Mouse (Mus musculus): ENCODE measurements around the gene 4933424G06Rik. TPM values are rescaled to one million over a fixed set of nuclear protein-coding genes. Genes with fewer than 3 reads are reported as not detected.
A peak's percentile ranks its signal among the peaks of the same experiment; 100 is the strongest.

4933424G06Rik gene
- polyA plus RNA-seq, 1 experiment from 2014 or later, result 0.10 TPM

DNA sequence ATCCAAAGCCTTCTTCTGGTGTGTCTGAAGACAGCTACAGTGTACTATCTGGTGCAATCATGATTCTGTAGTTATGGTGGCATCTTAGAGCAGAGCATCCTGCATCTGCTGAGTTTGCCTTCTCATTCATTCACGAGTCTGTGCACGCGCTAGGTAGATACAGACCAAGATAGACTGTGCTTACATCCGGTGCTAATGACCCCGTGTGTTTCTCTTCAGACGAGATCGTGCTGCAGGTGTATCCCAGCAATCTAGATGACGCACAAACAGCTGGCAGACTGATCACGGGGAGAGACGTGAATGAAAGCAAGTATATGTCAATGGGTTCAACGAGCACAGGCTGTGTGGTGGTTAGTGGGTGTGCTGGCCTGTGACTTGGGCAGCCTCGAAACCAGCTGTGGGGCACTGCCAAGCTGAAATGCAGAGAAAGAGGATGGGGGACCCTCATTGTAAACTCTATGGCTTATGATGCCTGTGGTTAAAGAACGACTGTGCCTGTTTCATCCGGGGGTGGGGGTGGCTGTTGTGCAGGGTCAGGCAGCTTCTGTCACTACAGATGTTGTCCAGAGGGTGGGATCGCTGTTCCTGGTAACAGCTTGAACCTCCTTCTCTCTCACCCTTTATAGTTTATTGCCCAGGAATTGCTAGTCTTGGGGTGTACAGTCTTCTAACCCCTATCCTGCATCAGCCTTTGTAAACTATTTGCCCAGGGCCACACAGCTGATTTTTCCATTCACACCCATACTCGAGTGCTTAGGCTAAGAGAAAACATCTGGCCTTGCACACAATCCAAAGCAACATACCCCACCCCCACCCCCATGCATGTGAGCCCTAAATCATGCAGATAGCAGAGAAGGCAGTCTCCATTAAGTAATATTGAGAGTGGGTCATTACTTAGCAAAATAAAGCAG, 13.5 kb downstream of the 4933424G06Rik start:
- 84% methylated on average over 16 of the region's 16 CpGs for WGBS
- no peak overlapping the region for H3K4me3 ChIP-seq
- H3K4me1 ChIP-seq, result no peaks in the 10 kb centered on the region
- no peaks in the 10 kb centered on the region for H3K27me3 ChIP-seq (ENCODE audit: low read depth, poor library complexity, severe bottlenecking)
- H3K9me3 ChIP-seq (replicated peaks), result no peaks in the 10 kb centered on the region
- DNase-seq (ENCODE audit: low spot score), result no peak
- no peaks in the 10 kb centered on the region for H3K36me3 ChIP-seq
- H3K27ac ChIP-seq (replicated peaks), result no peak overlapping the region

- Histone ChIP-seq H3K4me3 (no peak overlapping the region), H3K4me1 (no peaks in the 10 kb centered on the region), H3K9me3 (replicated peaks) (no peaks in the 10 kb centered on the region), H3K27me3 (ENCODE audit: low read depth, poor library complexity, severe bottlenecking) (no peaks in the 10 kb centered on the region), H3K36me3 (no peaks in the 10 kb centered on the region), H3K27ac (replicated peaks) (no peak overlapping the region)
- whole genome bisulfite sequencing, result 91% methylated on average over 4 of the region's 4 CpGs
- DNase-seq (ENCODE audit: low spot score), result no peak
These were observed 14.1 kb downstream of the 4933424G06Rik start for GRCm38 (mm10) chr1:36724057-36724431.

GRCm38 (mm10) chr1:36737300-36737699, 27.4 kb downstream of the 4933424G06Rik start:
- peak; percentile 73 for DNase-seq (ENCODE audit: low spot score)
- 0 out of 2 replicates have a peak, but pooled peaks cover 10% of the 10 kb centered on the region for H3K27me3 ChIP-seq (ENCODE audit: low read depth, poor library complexity, severe bottlenecking)
- H3K9me3 ChIP-seq (replicated peaks), result no peaks in the 10 kb centered on the region
- no peak overlapping the region for H3K27ac ChIP-seq (replicated peaks)
- 18% methylated on average over 4 of the region's 4 CpGs for WGBS
- no peak overlapping the region for H3K4me3 ChIP-seq
- H3K4me1 ChIP-seq, result no peaks in the 10 kb centered on the region
- H3K36me3 ChIP-seq, result no peaks in the 10 kb centered on the region

- H3K27me3 ChIP-seq (ENCODE audit: low read depth, poor library complexity, severe bottlenecking), result 0 out of 2 replicates have a peak, but pooled peaks cover 15% of the 10 kb centered on the region
- 82% methylated on average over 5 of the region's 5 CpGs for WGBS
- no peaks in the 10 kb centered on the region for H3K9me3 ChIP-seq (replicated peaks)
- DNase-seq (ENCODE audit: low spot score), result no peak
- no peak overlapping the region for H3K27ac ChIP-seq (replicated peaks)
- H3K4me1 ChIP-seq, result peaks cover 4% of the 10 kb centered on the region
- no peak overlapping the region for H3K4me3 ChIP-seq
- H3K36me3 ChIP-seq, result no peaks in the 10 kb centered on the region
These were observed 29.3 kb downstream of the 4933424G06Rik start for GRCm38 (mm10) chr1:36739231-36739630.

- Histone ChIP-seq H3K4me3 (no peak overlapping the region), H3K36me3 (no peaks in the 10 kb centered on the region), H3K27me3 (ENCODE audit: low read depth, poor library complexity, severe bottlenecking) (0 out of 2 replicates have a peak, but pooled peaks cover 15% of the 10 kb centered on the region), H3K4me1 (peaks cover 20% of the 10 kb centered on the region), H3K9me3 (replicated peaks) (no peaks in the 10 kb centered on the region), H3K27ac (replicated peaks) (no peak overlapping the region)
- no peak for DNase-seq (ENCODE audit: low spot score)
- 83% methylated on average over 9 of the region's 9 CpGs for WGBS
These were observed 33.1 kb downstream of the 4933424G06Rik start for GRCm38 (mm10) chr1:36743046-36743445.

- Histone ChIP-seq H3K27ac (replicated peaks) (no peak overlapping the region), H3K36me3 (no peaks in the 10 kb centered on the region), H3K9me3 (replicated peaks) (no peaks in the 10 kb centered on the region), H3K27me3 (ENCODE audit: low read depth, poor library complexity, severe bottlenecking) (0 out of 2 replicates have a peak, but pooled peaks cover 15% of the 10 kb centered on the region), H3K4me3 (peak overlapping the region; percentile 41), H3K4me1 (peaks cover 20% of the 10 kb centered on the region)
- WGBS, result 37% methylated on average over 17 of the region's 17 CpGs
- peak; percentile 71 for DNase-seq (ENCODE audit: low spot score)
These were observed 34.5 kb downstream of the 4933424G06Rik start for GRCm38 (mm10) chr1:36744268-36744944.

GRCm38 (mm10) chr1:36745661-36746060, 35.7 kb downstream of the 4933424G06Rik start:
- DNase-seq (ENCODE audit: low spot score), result no peak
- Histone ChIP-seq H3K36me3 (no peaks in the 10 kb centered on the region), H3K4me1 (peaks cover 20% of the 10 kb centered on the region), H3K9me3 (replicated peaks) (no peaks in the 10 kb centered on the region), H3K27ac (replicated peaks) (no peak overlapping the region), H3K4me3 (no peak overlapping the region), H3K27me3 (ENCODE audit: low read depth, poor library complexity, severe bottlenecking) (0 out of 2 replicates have a peak, but pooled peaks cover 13% of the 10 kb centered on the region)
- WGBS, result 32% methylated on average over 4 of the region's 4 CpGs

DNA sequence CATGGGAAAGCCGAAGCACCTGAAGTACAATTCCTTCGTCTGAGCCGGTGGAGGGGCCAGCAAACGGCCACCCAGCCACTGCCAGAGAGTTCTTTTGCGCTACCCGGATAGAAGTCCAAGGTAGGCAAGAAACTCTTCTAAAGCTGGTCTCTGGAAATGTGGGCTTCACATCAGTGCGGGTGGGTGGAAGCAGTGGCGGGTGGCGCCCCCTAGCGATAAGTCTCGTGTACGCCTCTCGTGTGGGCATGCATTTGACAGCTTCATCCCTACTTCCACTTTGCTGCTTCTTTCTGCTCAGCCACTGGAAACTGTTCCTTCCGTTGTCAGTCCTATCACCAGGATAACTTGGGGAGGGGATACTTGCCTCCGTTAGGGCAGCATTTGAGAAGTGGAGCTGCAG, 36.5 kb downstream of the 4933424G06Rik start:
- peaks cover 20% of the 10 kb centered on the region for H3K4me1 ChIP-seq
- 0 out of 2 replicates have a peak, but pooled peaks cover 5% of the 10 kb centered on the region for H3K27me3 ChIP-seq (ENCODE audit: low read depth, poor library complexity, severe bottlenecking)
- no peak overlapping the region for H3K27ac ChIP-seq (replicated peaks)
- WGBS, result 47% methylated on average over 15 of the region's 15 CpGs
- H3K36me3 ChIP-seq, result no peaks in the 10 kb centered on the region
- H3K9me3 ChIP-seq (replicated peaks), result no peaks in the 10 kb centered on the region
- DNase-seq (ENCODE audit: low spot score), result peak; percentile 46
- no peak overlapping the region for H3K4me3 ChIP-seq

DNA sequence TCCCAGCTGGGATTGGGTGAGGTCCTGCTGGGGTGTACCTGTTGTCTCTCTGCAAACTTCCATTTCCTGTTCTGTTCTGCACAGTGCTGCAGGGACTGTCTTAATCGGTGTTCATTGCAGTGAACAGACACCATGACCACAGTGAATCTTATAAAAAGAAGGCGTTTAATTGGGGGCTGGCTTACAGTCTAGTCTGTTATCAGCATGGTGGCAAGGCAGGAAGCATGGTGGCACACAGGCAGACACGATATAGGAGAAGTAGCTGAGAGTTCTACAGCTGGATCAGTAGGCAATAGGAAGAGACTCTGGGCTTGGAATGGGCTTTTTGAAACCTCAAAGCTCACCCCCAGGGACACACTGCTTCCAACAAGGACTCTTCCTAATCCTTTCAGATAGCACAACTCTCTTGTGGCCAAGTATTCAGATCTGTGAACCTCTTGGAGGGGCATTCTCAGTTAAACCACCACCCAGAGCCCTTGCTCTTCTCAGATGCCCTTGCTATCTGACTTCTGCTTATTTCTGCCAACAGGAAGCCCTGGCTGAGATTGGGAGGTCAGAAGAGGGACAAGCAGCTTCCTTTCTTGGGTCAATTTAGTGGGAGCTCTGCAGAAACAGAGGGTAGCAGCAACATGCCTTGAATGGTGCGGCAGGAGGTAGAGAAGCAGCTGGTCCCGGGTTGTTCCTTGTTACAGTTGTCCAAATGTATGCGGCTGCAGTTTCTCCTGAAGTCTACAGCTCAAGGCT, 44.2 kb downstream of the 4933424G06Rik start:
- WGBS, result 88% methylated on average over 6 of the region's 6 CpGs
- Histone ChIP-seq H3K27me3 (ENCODE audit: low read depth, poor library complexity, severe bottlenecking) (no peaks in the 10 kb centered on the region), H3K36me3 (no peaks in the 10 kb centered on the region), H3K27ac (replicated peaks) (no peak overlapping the region), H3K9me3 (replicated peaks) (no peaks in the 10 kb centered on the region), H3K4me1 (no peaks in the 10 kb centered on the region), H3K4me3 (no peak overlapping the region)
- no peak for DNase-seq (ENCODE audit: low spot score)

GRCm38 (mm10) chr1:36758553-36758952, 48.6 kb downstream of the 4933424G06Rik start:
- no peaks in the 10 kb centered on the region for H3K36me3 ChIP-seq
- no peaks in the 10 kb centered on the region for H3K9me3 ChIP-seq (replicated peaks)
- no peak for DNase-seq (ENCODE audit: low spot score)
- 88% methylated on average over 9 of the region's 9 CpGs for WGBS
- H3K27ac ChIP-seq (replicated peaks), result no peak overlapping the region
- no peaks in the 10 kb centered on the region for H3K4me1 ChIP-seq
- H3K27me3 ChIP-seq (ENCODE audit: low read depth, poor library complexity, severe bottlenecking), result no peaks in the 10 kb centered on the region
- no peak overlapping the region for H3K4me3 ChIP-seq

GRCm38 (mm10) chr1:36759076-36759475, 49.1 kb downstream of the 4933424G06Rik start:
- H3K9me3 ChIP-seq (replicated peaks), result no peaks in the 10 kb centered on the region
- no peak overlapping the region for H3K4me3 ChIP-seq
- no peaks in the 10 kb centered on the region for H3K4me1 ChIP-seq
- H3K27ac ChIP-seq (replicated peaks), result no peak overlapping the region
- H3K27me3 ChIP-seq (ENCODE audit: low read depth, poor library complexity, severe bottlenecking), result no peaks in the 10 kb centered on the region
- DNase-seq (ENCODE audit: low spot score), result no peak
- WGBS, result 88% methylated on average over 18 of the region's 18 CpGs
- no peaks in the 10 kb centered on the region for H3K36me3 ChIP-seq

- WGBS, result 86% methylated on average over 9 of the region's 9 CpGs
- H3K9me3 ChIP-seq (replicated peaks), result no peaks in the 10 kb centered on the region
- H3K27me3 ChIP-seq (ENCODE audit: low read depth, poor library complexity, severe bottlenecking), result no peaks in the 10 kb centered on the region
- no peaks in the 10 kb centered on the region for H3K4me1 ChIP-seq
- H3K36me3 ChIP-seq, result no peaks in the 10 kb centered on the region
- no peak overlapping the region for H3K27ac ChIP-seq (replicated peaks)
- DNase-seq (ENCODE audit: low spot score), result no peak
- no peak overlapping the region for H3K4me3 ChIP-seq
These were observed 50.5 kb downstream of the 4933424G06Rik start for GRCm38 (mm10) chr1:36760401-36760800.

Measured in midbrain, embryonic 10.5 days (tissue).